9 mouse cellular contexts compared by ENCODE assay signal in genomic region chr15:86182646-86183045, GRCm38 (mm10). TPM values are rescaled to one million over a fixed set of nuclear protein-coding genes. Genes with fewer than 3 reads are reported as not detected.
A peak's percentile ranks its signal among the peaks of the same experiment; 100 is the strongest.
DNase-seq lines count a peak whose midpoint lies in the region; ATAC-seq and TF ChIP-seq lines count a peak whose summit lies in the region.
"Had no signal": no experiment of that assay in that cellular context is flagged by ENCODE, and none has a peak within 500 bp of the region (broad histone marks: within the 10 kb centered on the region; RNA-seq: fewer than 3 reads in every experiment).

No protein-coding gene starts in this region.

- H3K79me3 ChIP-seq in C2C12 (ENCODE audit: low read depth) = peaks cover 1% of the 10 kb centered on the region

- no peak for ATAC-seq in forebrain, embryonic 13.5 days
- peak; percentile 27; the same call in 1 of the 2 replicates for ATAC-seq in embryonic facial prominence, embryonic 14.5 days (ENCODE audit: low read depth)
- no peak for ATAC-seq in intestine, embryonic 15.5 days
- ATAC-seq: Patski had no signal

- H3K36me3 ChIP-seq in forebrain, embryonic 13.5 days (ENCODE audit: poor library complexity, severe bottlenecking) = no peaks in the 10 kb centered on the region
- no peaks in the 10 kb centered on the region for H3K36me3 ChIP-seq in forebrain, embryonic 10.5 days (replicated peaks)
- no peaks in the 10 kb centered on the region for H3K36me3 ChIP-seq in C2C12 (ENCODE audit: control insufficient read depth, insufficient read depth)
- H3K36me3 ChIP-seq in embryonic facial prominence, embryonic 14.5 days (ENCODE audit: control insufficient read depth, insufficient read depth, low read length) = no peaks in the 10 kb centered on the region
- H3K36me3 ChIP-seq in intestine, embryonic 15.5 days = no peaks in the 10 kb centered on the region
- no peaks in the 10 kb centered on the region; the same call in 1 of the 2 replicates for H3K36me3 ChIP-seq in macrophage (ENCODE audit: inconsistent target)

- H3K27ac ChIP-seq in forebrain, embryonic 13.5 days = peak overlapping the region; percentile 16; the same call in 1 of the 2 replicates
- H3K27ac ChIP-seq in forebrain, embryonic 10.5 days = no peak overlapping the region
- no peak overlapping the region for H3K27ac ChIP-seq in embryonic facial prominence, embryonic 14.5 days (replicated peaks; ENCODE audit: low read depth, low read length)
- peak overlapping the region; percentile 54; the same call in 1 of the 2 replicates for H3K27ac ChIP-seq in intestine, embryonic 15.5 days
- H3K27ac ChIP-seq in macrophage = peak overlapping the region; percentile 97

- no peak for DNase-seq in forebrain, embryonic 10.5 days (ENCODE audit: extremely low spot score, low spot score)
- peak; percentile 67 for DNase-seq in embryonic facial prominence, embryonic 14.5 days (ENCODE audit: low spot score)
- DNase-seq in thymus, adult 18-20 months = peak; percentile 79 to 89
- no peak for DNase-seq in ovary, postnatal 36 days (ENCODE audit: low spot score)

- H3K4me2 ChIP-seq in forebrain, embryonic 13.5 days = no peak overlapping the region
- H3K4me2 ChIP-seq in embryonic facial prominence, embryonic 14.5 days (ENCODE audit: low read depth, low read length) = no peak overlapping the region
- H3K4me2 ChIP-seq in intestine, embryonic 15.5 days (replicated peaks) = peak overlapping the region; percentile 26; the same call in 1 of the 2 replicates

- H3K79me2 ChIP-seq in C2C12 (ENCODE audit: control insufficient read depth, insufficient read depth) (peaks cover 20% of the 10 kb centered on the region), macrophage (ENCODE audit: inconsistent target) (peaks cover 96% of the 10 kb centered on the region)

- TF ChIP-seq CTCF in C2C12 (IDR thresholded peaks at IDR 0.05; ENCODE audit: control insufficient read depth, insufficient read depth, insufficient read length) = no peak

- H3K9me3 ChIP-seq in forebrain, embryonic 13.5 days (replicated peaks) = no peaks in the 10 kb centered on the region
- no peaks in the 10 kb centered on the region for H3K9me3 ChIP-seq in forebrain, embryonic 10.5 days
- no peaks in the 10 kb centered on the region for H3K9me3 ChIP-seq in embryonic facial prominence, embryonic 14.5 days (ENCODE audit: control insufficient read depth, low read length)
- H3K9me3 ChIP-seq in intestine, embryonic 15.5 days = no peaks in the 10 kb centered on the region

- H3K9ac ChIP-seq in forebrain, embryonic 13.5 days = no peak overlapping the region
- H3K9ac ChIP-seq in embryonic facial prominence, embryonic 14.5 days (ENCODE audit: low read depth, low read length) = no peak overlapping the region
- no peak overlapping the region for H3K9ac ChIP-seq in intestine, embryonic 15.5 days

- H3ac ChIP-seq in C2C12 (ENCODE audit: control insufficient read depth, insufficient read length, low read depth) = no peak overlapping the region

- H3K4me1 ChIP-seq in forebrain, embryonic 13.5 days = peaks cover 38% of the 10 kb centered on the region
- peaks cover 41% of the 10 kb centered on the region for H3K4me1 ChIP-seq in forebrain, embryonic 10.5 days
- H3K4me1 ChIP-seq in embryonic facial prominence, embryonic 14.5 days (ENCODE audit: control insufficient read depth, insufficient read depth, low read length) = peaks cover 14% of the 10 kb centered on the region
- peaks cover 27% of the 10 kb centered on the region for H3K4me1 ChIP-seq in intestine, embryonic 15.5 days (replicated peaks)

- H3K27me3 ChIP-seq in forebrain, embryonic 13.5 days = no peaks in the 10 kb centered on the region
- H3K27me3 ChIP-seq in forebrain, embryonic 10.5 days (ENCODE audit: poor library complexity, severe bottlenecking) = peaks cover 27% of the 10 kb centered on the region
- no peaks in the 10 kb centered on the region for H3K27me3 ChIP-seq in C2C12 (ENCODE audit: control insufficient read depth, insufficient read depth, insufficient read length)
- no peaks in the 10 kb centered on the region for H3K27me3 ChIP-seq in embryonic facial prominence, embryonic 14.5 days (replicated peaks; ENCODE audit: control insufficient read depth, insufficient read depth, low read length)
- no peaks in the 10 kb centered on the region for H3K27me3 ChIP-seq in intestine, embryonic 15.5 days (replicated peaks)
- H3K27me3 ChIP-seq: Patski had no signal

- H3K4me3 ChIP-seq in forebrain, embryonic 13.5 days = no peak overlapping the region
- H3K4me3 ChIP-seq in forebrain, embryonic 10.5 days = no peak overlapping the region
- H3K4me3 ChIP-seq in C2C12 (ENCODE audit: insufficient read depth, poor library complexity, severe bottlenecking) (no peak overlapping the region), macrophage (ENCODE audit: inconsistent target) (peak overlapping the region; percentile 94)
- H3K4me3 ChIP-seq in embryonic facial prominence, embryonic 14.5 days (ENCODE audit: low read depth, low read length) = no peak overlapping the region
- H3K4me3 ChIP-seq in intestine, embryonic 15.5 days (replicated peaks) = no peak overlapping the region

- 55% methylated on average over 13 of the region's 13 CpGs for WGBS in forebrain, embryonic 13.5 days
- 64% methylated on average over 13 of the region's 13 CpGs for WGBS in forebrain, embryonic 10.5 days
- WGBS in embryonic facial prominence, embryonic 14.5 days = 65% methylated on average over 12 of the region's 13 CpGs
- WGBS in intestine, embryonic 15.5 days = 50% methylated on average over 13 of the region's 13 CpGs
- WGBS in macrophage (ENCODE audit: missing documents) = 0% methylated on average over 13 of the region's 13 CpGs

TF ChIP-seq in C2C12, 6 proteins besides CTCF, POLR2A, EP300 and RAD21:
- TF ChIP-seq MYOG (IDR thresholded peaks at IDR 0.05; ENCODE audit: control insufficient read depth, extremely low read depth, insufficient read length) (no peak), MYOD1 (IDR thresholded peaks at IDR 0.05; ENCODE audit: control insufficient read depth, insufficient read length, low read depth) (peak; percentile 83), USF1 (IDR thresholded peaks at IDR 0.05; ENCODE audit: low read depth) (no peak)

RNA-seq across cellular contexts. Expression of gene Cerk, which starts 3.3 kb away (rescaled TPM):
- 19.0 and 20.0 TPM in 2 replicates for polyA plus RNA-seq in forebrain, embryonic 13.5 days (2015; fragmentation: Nextera tagmentation; extraction: Ambion mirVana)
- 10.7 and 10.9 TPM in 2 replicates for polyA plus RNA-seq in forebrain, embryonic 10.5 days (2016; fragmentation: Nextera tagmentation; extraction: Ambion mirVana)
- polyA plus RNA-seq in C2C12 (2012; fragmentation: generic; extraction: Trizol) (18.1 TPM), macrophage (2018) (118 to 148 TPM (median 141 TPM) in 3 replicates)
- 16.0 and 16.1 TPM in 2 replicates for polyA plus RNA-seq in embryonic facial prominence, embryonic 14.5 days (2014; fragmentation: Nextera tagmentation; extraction: Ambion mirVana)
- polyA plus RNA-seq in intestine, embryonic 15.5 days (2015; fragmentation: Nextera tagmentation; extraction: Ambion mirVana) = 8.4 and 8.9 TPM in 2 replicates
- 100 to 1,000 TPM in 22 of 26 experiments, 10 to 100 TPM in 4; 29.9 to 512 (median 265) TPM for total RNA-seq in macrophage (2018; cell fraction: chromatin; rRNA removed)
- total RNA-seq in macrophage (2018; cell fraction: cytosol; rRNA removed) = 100 to 1,000 TPM in 23 of 26 experiments, 10 to 100 TPM in 3; 62.0 to 216 (median 136) TPM
- total RNA-seq in macrophage (2018; cell fraction: nucleus; rRNA removed) = 100 to 1,000 TPM in 22 of 26 experiments, 10 to 100 TPM in 4; 50.0 to 412 (median 210) TPM

RNA-seq across cellular contexts. Expression of gene Tbc1d22a, which starts 31.6 kb away (rescaled TPM):
- 10.1 and 10.7 TPM in 2 replicates for polyA plus RNA-seq in forebrain, embryonic 13.5 days (2015; fragmentation: Nextera tagmentation; extraction: Ambion mirVana)
- polyA plus RNA-seq in forebrain, embryonic 10.5 days (2016; fragmentation: Nextera tagmentation; extraction: Ambion mirVana) = 9.5 and 10.8 TPM in 2 replicates
- polyA plus RNA-seq in C2C12 (2012; fragmentation: generic; extraction: Trizol) (19.7 TPM), macrophage (2018) (49.5 to 60.9 TPM (median 57.9 TPM) in 3 replicates)
- 8.1 and 11.1 TPM in 2 replicates for polyA plus RNA-seq in embryonic facial prominence, embryonic 14.5 days (2014; fragmentation: Nextera tagmentation; extraction: Ambion mirVana)
- polyA plus RNA-seq in intestine, embryonic 15.5 days (2015; fragmentation: Nextera tagmentation; extraction: Ambion mirVana) = 10.0 and 10.9 TPM in 2 replicates
- total RNA-seq in macrophage (2018; cell fraction: chromatin; rRNA removed) = 100 to 1,000 TPM in 22 of 26 experiments, 10 to 100 TPM in 4; 49.2 to 243 (median 149) TPM
- 10 to 100 TPM; 47.8 to 85.0 (median 62.8) TPM for total RNA-seq in macrophage (2018; cell fraction: cytosol; rRNA removed)
- total RNA-seq in macrophage (2018; cell fraction: nucleus; rRNA removed) = 100 to 1,000 TPM in 11 of 26 experiments, 10 to 100 TPM in 15; 41.2 to 234 (median 79.2) TPM

Comparison
In these comparisons a context has a peak if more than half of its experiments do, and no peak if none do; other contexts are left out.
1. H3K27ac ChIP-seq: peak in forebrain, embryonic 13.5 days (single experiment), intestine, embryonic 15.5 days (single experiment) and macrophage (single experiment); none in forebrain, embryonic 10.5 days (single experiment) and embryonic facial prominence, embryonic 14.5 days (single experiment).
2. DNase-seq: peak in embryonic facial prominence, embryonic 14.5 days (single experiment) and thymus, adult 18-20 months (2 of 2); none in forebrain, embryonic 10.5 days (single experiment) and ovary, postnatal 36 days (single experiment).